Mouse (Mus musculus): ENCODE measurements around the gene Epb41l4b. TPM values are rescaled to one million over a fixed set of nuclear protein-coding genes. Genes with fewer than 3 reads are reported as not detected.

Epb41l4b gene
- polyA plus RNA-seq, 1 experiment = 10.7 TPM

GRCm38 (mm10) chr4:57091363-57091762 is 51.9 kb downstream of the Epb41l4b start:
- 36% methylated on average over 12 of the region's 12 CpGs for WGBS
- TF ChIP-seq CTCF (IDR thresholded peaks at IDR 0.05; ENCODE audit: borderline replicate concordance, control insufficient read depth, extremely low read depth, insufficient read depth, low read length, poor library complexity) = no peak
- TF ChIP-seq POLR2A (IDR thresholded peaks at IDR 0.05; ENCODE audit: control insufficient read depth, extremely low read depth, insufficient read depth, low read length, poor library complexity) = no peak
- Histone ChIP-seq H3K27ac (ENCODE audit: control insufficient read depth, insufficient read depth, low read length) (no peak overlapping the region), H3K4me3 (ENCODE audit: control insufficient read depth, insufficient read depth, low read length) (no peak overlapping the region), H3K4me1 (replicated peaks; ENCODE audit: control insufficient read depth, insufficient read depth, low read length) (peaks cover 9% of the 10 kb centered on the region; the same call in 1 of the 2 replicates), H3K36me3 (ENCODE audit: control insufficient read depth, insufficient read depth, low read length) (no peaks in the 10 kb centered on the region), H3K27me3 (ENCODE audit: control insufficient read depth, insufficient read depth, low read length) (no peaks in the 10 kb centered on the region)
- peak; percentile 16 for DNase-seq

GRCm38 (mm10) chr4:57088301-57088700 is 54.9 kb downstream of the Epb41l4b start:
- Histone ChIP-seq H3K4me1 (replicated peaks; ENCODE audit: control insufficient read depth, insufficient read depth, low read length) (peaks cover 6% of the 10 kb centered on the region; the same call in 1 of the 2 replicates), H3K36me3 (ENCODE audit: control insufficient read depth, insufficient read depth, low read length) (no peaks in the 10 kb centered on the region), H3K4me3 (ENCODE audit: control insufficient read depth, insufficient read depth, low read length) (no peak overlapping the region), H3K27ac (ENCODE audit: control insufficient read depth, insufficient read depth, low read length) (no peak overlapping the region), H3K27me3 (ENCODE audit: control insufficient read depth, insufficient read depth, low read length) (no peaks in the 10 kb centered on the region)
- no peak for TF ChIP-seq POLR2A (IDR thresholded peaks at IDR 0.05; ENCODE audit: control insufficient read depth, extremely low read depth, insufficient read depth, low read length, poor library complexity)
- TF ChIP-seq CTCF (IDR thresholded peaks at IDR 0.05; ENCODE audit: borderline replicate concordance, control insufficient read depth, extremely low read depth, insufficient read depth, low read length, poor library complexity) = no peak
- 86% methylated on average over 4 of the region's 4 CpGs for WGBS
- no peak for DNase-seq

- H3K27ac ChIP-seq (ENCODE audit: control insufficient read depth, insufficient read depth, low read length) = no peak overlapping the region
- H3K36me3 ChIP-seq (ENCODE audit: control insufficient read depth, insufficient read depth, low read length) = no peaks in the 10 kb centered on the region
- WGBS = 93% methylated on average over 10 of the region's 10 CpGs
- TF ChIP-seq POLR2A (IDR thresholded peaks at IDR 0.05; ENCODE audit: control insufficient read depth, extremely low read depth, insufficient read depth, low read length, poor library complexity) (no peak), CTCF (IDR thresholded peaks at IDR 0.05; ENCODE audit: borderline replicate concordance, control insufficient read depth, extremely low read depth, insufficient read depth, low read length, poor library complexity) (no peak)
- DNase-seq = no peak
- no peaks in the 10 kb centered on the region for H3K27me3 ChIP-seq (ENCODE audit: control insufficient read depth, insufficient read depth, low read length)
- peaks cover 11% of the 10 kb centered on the region for H3K4me1 ChIP-seq (replicated peaks; ENCODE audit: control insufficient read depth, insufficient read depth, low read length)
- no peak overlapping the region for H3K4me3 ChIP-seq (ENCODE audit: control insufficient read depth, insufficient read depth, low read length)
Observed at GRCm38 (mm10) chr4:57085750-57086400, 57.4 kb downstream of the Epb41l4b start.

- Histone ChIP-seq H3K27me3 (ENCODE audit: control insufficient read depth, insufficient read depth, low read length) (no peaks in the 10 kb centered on the region), H3K4me1 (replicated peaks; ENCODE audit: control insufficient read depth, insufficient read depth, low read length) (peaks cover 11% of the 10 kb centered on the region), H3K27ac (ENCODE audit: control insufficient read depth, insufficient read depth, low read length) (no peak overlapping the region), H3K4me3 (ENCODE audit: control insufficient read depth, insufficient read depth, low read length) (no peak overlapping the region), H3K36me3 (ENCODE audit: control insufficient read depth, insufficient read depth, low read length) (no peaks in the 10 kb centered on the region)
- WGBS = 93% methylated on average over 11 of the region's 11 CpGs
- DNase-seq = no peak
- no peak for TF ChIP-seq CTCF (IDR thresholded peaks at IDR 0.05; ENCODE audit: borderline replicate concordance, control insufficient read depth, extremely low read depth, insufficient read depth, low read length, poor library complexity)
- TF ChIP-seq POLR2A (IDR thresholded peaks at IDR 0.05; ENCODE audit: control insufficient read depth, extremely low read depth, insufficient read depth, low read length, poor library complexity) = no peak
Observed at GRCm38 (mm10) chr4:57083653-57084052, 59.6 kb downstream of the Epb41l4b start.

GRCm38 (mm10) chr4:57082775-57083428 is 60.3 kb downstream of the Epb41l4b start:
- Histone ChIP-seq H3K27ac (ENCODE audit: control insufficient read depth, insufficient read depth, low read length) (no peak overlapping the region), H3K27me3 (ENCODE audit: control insufficient read depth, insufficient read depth, low read length) (no peaks in the 10 kb centered on the region), H3K4me1 (replicated peaks; ENCODE audit: control insufficient read depth, insufficient read depth, low read length) (peaks cover 11% of the 10 kb centered on the region), H3K4me3 (ENCODE audit: control insufficient read depth, insufficient read depth, low read length) (no peak overlapping the region), H3K36me3 (ENCODE audit: control insufficient read depth, insufficient read depth, low read length) (no peaks in the 10 kb centered on the region)
- DNase-seq = peak; percentile 34
- WGBS = 48% methylated on average over 10 of the region's 10 CpGs
- TF ChIP-seq POLR2A (IDR thresholded peaks at IDR 0.05; ENCODE audit: control insufficient read depth, extremely low read depth, insufficient read depth, low read length, poor library complexity) (no peak), CTCF (IDR thresholded peaks at IDR 0.05; ENCODE audit: borderline replicate concordance, control insufficient read depth, extremely low read depth, insufficient read depth, low read length, poor library complexity) (no peak)

- WGBS = 91% methylated on average over 7 of the region's 7 CpGs
- no peak for TF ChIP-seq POLR2A (IDR thresholded peaks at IDR 0.05; ENCODE audit: control insufficient read depth, extremely low read depth, insufficient read depth, low read length, poor library complexity)
- TF ChIP-seq CTCF (IDR thresholded peaks at IDR 0.05; ENCODE audit: borderline replicate concordance, control insufficient read depth, extremely low read depth, insufficient read depth, low read length, poor library complexity) = no peak
- Histone ChIP-seq H3K4me3 (ENCODE audit: control insufficient read depth, insufficient read depth, low read length) (no peak overlapping the region), H3K27ac (ENCODE audit: control insufficient read depth, insufficient read depth, low read length) (no peak overlapping the region), H3K36me3 (ENCODE audit: control insufficient read depth, insufficient read depth, low read length) (no peaks in the 10 kb centered on the region), H3K27me3 (ENCODE audit: control insufficient read depth, insufficient read depth, low read length) (no peaks in the 10 kb centered on the region), H3K4me1 (replicated peaks; ENCODE audit: control insufficient read depth, insufficient read depth, low read length) (peaks cover 11% of the 10 kb centered on the region)
- DNase-seq = no peak
Observed at GRCm38 (mm10) chr4:57081463-57081862, 61.8 kb downstream of the Epb41l4b start.

All from thymus, adult 2 months (tissue).